ENCODE assay signal across 8 mouse cellular contexts in the genomic region with DNA sequence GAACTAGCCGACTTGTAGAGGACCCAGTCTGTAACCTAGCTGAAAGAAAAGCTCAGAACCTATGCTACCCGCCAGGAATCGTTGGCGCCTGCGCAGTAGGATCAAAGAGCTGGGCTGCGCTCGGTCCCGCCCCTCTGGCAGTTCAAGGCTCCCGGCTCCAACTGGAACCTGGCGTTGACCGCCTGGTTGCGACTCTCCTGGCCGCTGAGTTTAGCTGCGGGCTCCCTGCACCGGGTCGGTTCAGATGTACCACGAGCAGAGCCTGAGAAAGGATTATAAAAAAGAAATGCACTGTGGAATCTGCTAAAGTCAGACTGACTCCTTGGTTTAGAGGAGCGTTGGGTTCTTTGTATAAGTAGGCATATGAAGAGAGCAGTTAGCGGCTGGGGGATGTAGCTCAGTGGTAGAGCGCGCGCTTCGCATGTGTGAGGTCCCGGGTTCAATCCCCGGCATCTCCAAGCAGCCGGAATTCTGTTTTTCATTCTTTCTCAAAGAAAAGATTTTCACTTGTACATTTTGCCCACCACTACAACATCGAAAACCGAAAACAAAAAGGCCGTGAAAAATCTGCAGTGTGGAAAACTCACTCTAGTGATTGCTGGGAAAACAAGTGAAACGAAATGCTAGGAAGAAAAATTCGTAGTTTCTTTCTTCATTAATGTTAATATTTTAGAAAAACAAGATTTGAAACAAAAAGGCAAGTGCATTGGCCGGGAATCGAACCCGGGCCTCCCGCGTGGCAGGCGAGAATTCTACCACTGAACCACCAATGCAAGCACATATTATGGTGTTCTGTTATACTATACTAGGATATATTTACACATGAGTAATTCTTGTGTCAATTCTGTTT. TPM values are rescaled to one million over a fixed set of nuclear protein-coding genes. Genes with fewer than 3 reads are reported as not detected.
A peak's percentile ranks its signal among the peaks of the same experiment; 100 is the strongest.
DNase-seq lines count a peak whose midpoint lies in the region; ATAC-seq and TF ChIP-seq lines count a peak whose summit lies in the region.

No protein-coding gene starts in this region.

- H3K4me3 ChIP-seq in bone marrow macrophage, adult 2 months (ENCODE audit: insufficient read depth, low read length): peak overlapping the region; percentile 82
- peak overlapping the region; percentile 92 for H3K4me3 ChIP-seq in embryonic fibroblast, embryonic 13.5 days (ENCODE audit: insufficient read depth, low read length)
- peak overlapping the region; percentile 67 for H3K4me3 ChIP-seq in heart, embryonic 10.5 days
- peak overlapping the region; percentile 75 for H3K4me3 ChIP-seq in kidney, embryonic 15.5 days (replicated peaks)

- peak overlapping the region; percentile 63 for H3K9ac ChIP-seq in kidney, embryonic 15.5 days

- no peak for TF ChIP-seq POLR2A in bone marrow macrophage, adult 2 months (IDR thresholded peaks at IDR 0.05; ENCODE audit: borderline replicate concordance, low read depth, low read length)
- TF ChIP-seq POLR2A in embryonic fibroblast, embryonic 13.5 days (IDR thresholded peaks at IDR 0.05; ENCODE audit: low read depth, low read length): peak; percentile 42

- H3K4me1 ChIP-seq in bone marrow macrophage, adult 2 months (ENCODE audit: control insufficient read depth, insufficient read depth, low read length): peaks cover 10% of the 10 kb centered on the region
- H3K4me1 ChIP-seq in embryonic fibroblast, embryonic 13.5 days (ENCODE audit: control insufficient read depth, insufficient read depth, low read length): peaks cover 5% of the 10 kb centered on the region
- 0 out of 2 replicates have a peak, but pooled peaks cover 3% of the 10 kb centered on the region for H3K4me1 ChIP-seq in heart, embryonic 10.5 days
- H3K4me1 ChIP-seq in kidney, embryonic 15.5 days: peaks cover 11% of the 10 kb centered on the region

- peak overlapping the region; percentile 53 for H3K27ac ChIP-seq in bone marrow macrophage, adult 2 months (ENCODE audit: insufficient read depth, low read depth, low read length)
- peak overlapping the region; percentile 77 for H3K27ac ChIP-seq in embryonic fibroblast, embryonic 13.5 days (ENCODE audit: insufficient read depth, low read length)
- H3K27ac ChIP-seq in heart, embryonic 10.5 days: peak overlapping the region; percentile 91
- peak overlapping the region; percentile 96 for H3K27ac ChIP-seq in kidney, embryonic 15.5 days

- H3K27me3 ChIP-seq in heart, embryonic 10.5 days (ENCODE audit: insufficient read depth, poor library complexity, severe bottlenecking): no peaks in the 10 kb centered on the region
- H3K27me3 ChIP-seq in kidney, embryonic 15.5 days: no peaks in the 10 kb centered on the region

- peak; percentile 98 for ATAC-seq in kidney, embryonic 15.5 days (replicated peaks; ENCODE audit: low FRiP score)
- peak; percentile 89 for ATAC-seq in monocyte, adult 5-6 weeks (replicated peaks; ENCODE audit: insufficient number of reproducible peaks, low FRiP score, low TSS enrichment, poor library complexity, severe bottlenecking)

- peak overlapping the region; percentile 59 for H3K4me2 ChIP-seq in kidney, embryonic 15.5 days

- DNase-seq in A20 (ENCODE audit: low read depth, low spot score) (peak; percentile 95), liver (peak; percentile 94)
- peak; percentile 96 for DNase-seq in heart, embryonic 10.5 days (ENCODE audit: low spot score)
- peak; percentile 91 to 96 for DNase-seq in spleen, postnatal 4 days (ENCODE audit: low spot score in 2 of 2)

- 1% methylated on average over 37 of the region's 37 CpGs for WGBS in heart, embryonic 10.5 days
- under 1% methylated on average over 37 of the region's 37 CpGs for WGBS in kidney, embryonic 15.5 days

- no peak for TF ChIP-seq CTCF in bone marrow macrophage, adult 2 months (IDR thresholded peaks at IDR 0.05; ENCODE audit: low read depth, low read length)
- TF ChIP-seq CTCF in embryonic fibroblast, embryonic 13.5 days (IDR thresholded peaks at IDR 0.05; ENCODE audit: borderline replicate concordance, insufficient read depth, low read length): no peak

- no peaks in the 10 kb centered on the region for H3K9me3 ChIP-seq in heart, embryonic 10.5 days
- H3K9me3 ChIP-seq in kidney, embryonic 15.5 days (replicated peaks): no peaks in the 10 kb centered on the region

- no peaks in the 10 kb centered on the region for H3K36me3 ChIP-seq in heart, embryonic 10.5 days
- H3K36me3 ChIP-seq in kidney, embryonic 15.5 days: no peaks in the 10 kb centered on the region

RNA-seq across cellular contexts. Expression of gene Gpd2, which starts 55.5 kb away (rescaled TPM):
- 6.5 and 6.9 TPM in 2 replicates for polyA plus RNA-seq in bone marrow macrophage, adult 2 months (2012; ENCODE audit: insufficient read depth, insufficient read length, missing spikeins)
- polyA plus RNA-seq in embryonic fibroblast, embryonic 13.5 days (2011; ENCODE audit: insufficient read length, low read depth, missing spikeins): 27.3 and 29.2 TPM in 2 replicates
- 18.6 and 22.3 TPM in 2 replicates for polyA plus RNA-seq in heart, embryonic 10.5 days (2016; fragmentation: Nextera tagmentation; extraction: Ambion mirVana)
- 16.1 and 19.3 TPM in 2 replicates for polyA plus RNA-seq in kidney, embryonic 15.5 days (2015; fragmentation: Nextera tagmentation; extraction: Ambion mirVana)
- total RNA-seq in monocyte, adult 5-6 weeks (2017): 37.2 to 56.8 TPM (median 40.1 TPM) in 3 replicates

RNA-seq across cellular contexts. Expression of gene Nr4a2, which starts 58.1 kb away (rescaled TPM):
- 0.75 and 1.0 TPM in 2 replicates for polyA plus RNA-seq in bone marrow macrophage, adult 2 months (2012; ENCODE audit: insufficient read depth, insufficient read length, missing spikeins)
- 5.7 and 8.1 TPM in 2 replicates for polyA plus RNA-seq in embryonic fibroblast, embryonic 13.5 days (2011; ENCODE audit: insufficient read length, low read depth, missing spikeins)
- 2.3 and 3.4 TPM in 2 replicates for polyA plus RNA-seq in heart, embryonic 10.5 days (2016; fragmentation: Nextera tagmentation; extraction: Ambion mirVana)
- polyA plus RNA-seq in kidney, embryonic 15.5 days (2015; fragmentation: Nextera tagmentation; extraction: Ambion mirVana): 4.2 and 4.6 TPM in 2 replicates
- total RNA-seq in monocyte, adult 5-6 weeks (2017): 28.6 to 50.3 TPM (median 33.9 TPM) in 3 replicates

Comparison
In these comparisons a context has a peak if more than half of its experiments do, and no peak if none do; other contexts are left out.
1. Peak in every context shown above with its lines: DNase-seq, ATAC-seq, H3K4me3 ChIP-seq and H3K27ac ChIP-seq.